Mouse (Mus musculus) lung, postnatal 0 days (tissue): ENCODE measurements around the gene Ube2d1. TPM values are rescaled to one million over a fixed set of nuclear protein-coding genes. Genes with fewer than 3 reads are reported as not detected.

Experiments
- ATAC-seq: fragments of 200-750 bp; cut with Nextera tagmentation; 2 replicates; pipeline ENCODE4 v1.8.0; 2017; ENCODE audit warnings: moderate library complexity
- DNase-seq: peaks from one replicate; pipeline ENCODE4 v3.0.0-alpha.2; 2016; ENCODE audit warnings: low spot score
- H3K27ac ChIP-seq: fragments of 300-500 bp; sonication (generic); 2 replicates; pipeline ENCODE4 v1.5.1; 2014; ENCODE audit warnings: antibody characterized with exemption, mild to moderate bottlenecking, low read length, mixed read lengths
- H3K27me3 ChIP-seq: fragments of 300-500 bp; sonication (generic); replicated peaks from 2 replicates; pipeline ENCODE4 v1.6.1; 2014; ENCODE audit warnings: low read length, mixed read lengths; ENCODE audit not compliant: insufficient read depth
- H3K36me3 ChIP-seq: fragments of 300-500 bp; sonication (generic); 2 replicates; pipeline ENCODE4 v1.6.1; 2014; ENCODE audit warnings: low read length, mixed read lengths; ENCODE audit not compliant: insufficient read depth
- H3K4me1 ChIP-seq: fragments of 300-500 bp; sonication (generic); 2 replicates; pipeline ENCODE4 v1.6.1; 2014; ENCODE audit warnings: antibody characterized with exemption, low read depth, low read length, mixed read lengths; ENCODE audit not compliant: insufficient read depth
- H3K4me2 ChIP-seq: fragments of 300-500 bp; sonication (generic); replicated peaks from 2 replicates; pipeline ENCODE4 v1.6.1; 2014; ENCODE audit warnings: low read depth, mild to moderate bottlenecking, low read length, moderate library complexity, mixed read lengths
- H3K4me3 ChIP-seq: fragments of 300-500 bp; sonication (generic); 2 replicates; pipeline ENCODE4 v1.5.1; 2014; ENCODE audit warnings: low read depth, low read length
- H3K9ac ChIP-seq: fragments of 300-500 bp; sonication (generic); replicated peaks from 2 replicates; pipeline ENCODE4 v1.6.1; 2014; ENCODE audit warnings: low read depth, mild to moderate bottlenecking
- H3K9me3 ChIP-seq: fragments of 300-500 bp; sonication (generic); 2 replicates; pipeline ENCODE4 v1.6.1; 2016; ENCODE audit warnings: low read length, mixed read lengths
- CTCF ChIP-seq: IDR thresholded peaks from 2 replicates; pipeline ENCODE4 v1.5.1; 2016; ENCODE audit warnings: antibody characterized with exemption, mild to moderate bottlenecking
- EP300 ChIP-seq: IDR thresholded peaks from 2 replicates; pipeline ENCODE4 v1.6.1; 2016; ENCODE audit warnings: antibody characterized with exemption, mild to moderate bottlenecking, control low read depth
- WGBS: fragments of 180-500 bp; shearing (Covaris S2); extraction: QIAGEN DNeasy Blood & Tissue Kit; methylation state at CpG from one replicate; pipeline ENCODE4 v1.1.7; 2014; 5-methylcytosine and 5-hydroxymethylcytosine counted together
- polyA plus RNA-seq: library from polyadenylated mRNA; unstranded; fragments of >200 nt; fragmentation: Nextera tagmentation; extraction: Ambion mirVana; gene quantifications from 2 replicates; pipeline ENCODE4 v1.2.1, GENCODE M21; 2015

Gene Ube2d1
- polyA plus RNA-seq, 1 experiment from 2014 or later = 31.9 TPM

DNA sequence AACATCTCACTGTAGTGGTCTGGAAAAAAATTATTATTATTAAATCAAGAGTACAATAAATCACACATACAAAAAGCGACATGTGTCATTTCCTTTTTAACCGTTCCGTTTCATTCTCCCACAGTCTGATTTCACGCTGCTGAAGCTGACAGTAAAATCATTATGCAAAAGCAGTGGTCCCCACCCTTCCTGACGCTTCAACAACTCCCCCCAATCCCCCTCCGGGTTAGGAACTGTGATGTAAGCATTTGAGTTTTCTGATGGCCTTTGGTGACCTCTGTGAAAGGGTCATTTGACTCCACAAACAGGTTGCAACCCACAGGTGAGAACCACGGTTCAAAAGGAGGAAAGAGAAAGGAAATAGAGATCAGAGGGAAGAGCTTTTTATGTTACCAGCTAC, 38.1 kb downstream of the Ube2d1 start:
- H3K27ac ChIP-seq = no peak overlapping the region
- H3K36me3 ChIP-seq = no peaks in the 10 kb centered on the region
- ATAC-seq = no peak
- no peaks in the 10 kb centered on the region for H3K4me1 ChIP-seq
- WGBS = 35% methylated on average over 7 of the region's 7 CpGs
- H3K9me3 ChIP-seq = no peaks in the 10 kb centered on the region
- TF ChIP-seq EP300 = no peak
- no peak for TF ChIP-seq CTCF
- DNase-seq = no peak
- no peaks in the 10 kb centered on the region for H3K27me3 ChIP-seq
- H3K9ac ChIP-seq = no peak overlapping the region
- H3K4me2 ChIP-seq = no peak overlapping the region
- H3K4me3 ChIP-seq = no peak overlapping the region

GRCm38 (mm10) chr10:71239479-71240120, 45.5 kb downstream of the Ube2d1 start:
- ATAC-seq = no peak
- H3K9me3 ChIP-seq = no peaks in the 10 kb centered on the region
- H3K27me3 ChIP-seq = no peaks in the 10 kb centered on the region
- no peaks in the 10 kb centered on the region for H3K36me3 ChIP-seq
- DNase-seq = peak; percentile 51
- peak overlapping the region; percentile 25; the same call in 1 of the 2 replicates for H3K4me2 ChIP-seq
- H3K4me1 ChIP-seq = 0 out of 2 replicates have a peak, but pooled peaks cover 4% of the 10 kb centered on the region
- WGBS = 31% methylated on average over 6 of the region's 6 CpGs
- H3K27ac ChIP-seq = no peak overlapping the region
- no peak overlapping the region for H3K9ac ChIP-seq
- no peak for TF ChIP-seq EP300
- no peak for TF ChIP-seq CTCF
- H3K4me3 ChIP-seq = 0 out of 2 replicates have a peak overlapping the region, but pooled peaks have one; percentile 14

- Histone ChIP-seq H3K27me3 (no peaks in the 10 kb centered on the region), H3K4me2 (peak within 1 kb of the TSS; percentile 88), H3K4me3 (peak within 1 kb of the TSS; percentile 86), H3K27ac (peak within 1 kb of the TSS; percentile 65; the same call in 1 of the 2 replicates), H3K36me3 (no peaks in the 10 kb centered on the region), H3K9ac (peak within 1 kb of the TSS; percentile 83), H3K9me3 (no peaks in the 10 kb centered on the region), H3K4me1 (0 out of 2 replicates have a peak, but pooled peaks cover 4% of the 10 kb centered on the region)
- 4% methylated on average over 7 of the region's 7 CpGs for WGBS
- DNase-seq (no peak), ATAC-seq (no peak)
- TF ChIP-seq EP300 (no peak), CTCF (no peak)
Observed at GRCm38 (mm10) chr10:71238240-71238554, 46.9 kb downstream of the Ube2d1 start, which contains the start of gene Tfam. Tfam (minus strand) TSS chr10:71238280.

DNA sequence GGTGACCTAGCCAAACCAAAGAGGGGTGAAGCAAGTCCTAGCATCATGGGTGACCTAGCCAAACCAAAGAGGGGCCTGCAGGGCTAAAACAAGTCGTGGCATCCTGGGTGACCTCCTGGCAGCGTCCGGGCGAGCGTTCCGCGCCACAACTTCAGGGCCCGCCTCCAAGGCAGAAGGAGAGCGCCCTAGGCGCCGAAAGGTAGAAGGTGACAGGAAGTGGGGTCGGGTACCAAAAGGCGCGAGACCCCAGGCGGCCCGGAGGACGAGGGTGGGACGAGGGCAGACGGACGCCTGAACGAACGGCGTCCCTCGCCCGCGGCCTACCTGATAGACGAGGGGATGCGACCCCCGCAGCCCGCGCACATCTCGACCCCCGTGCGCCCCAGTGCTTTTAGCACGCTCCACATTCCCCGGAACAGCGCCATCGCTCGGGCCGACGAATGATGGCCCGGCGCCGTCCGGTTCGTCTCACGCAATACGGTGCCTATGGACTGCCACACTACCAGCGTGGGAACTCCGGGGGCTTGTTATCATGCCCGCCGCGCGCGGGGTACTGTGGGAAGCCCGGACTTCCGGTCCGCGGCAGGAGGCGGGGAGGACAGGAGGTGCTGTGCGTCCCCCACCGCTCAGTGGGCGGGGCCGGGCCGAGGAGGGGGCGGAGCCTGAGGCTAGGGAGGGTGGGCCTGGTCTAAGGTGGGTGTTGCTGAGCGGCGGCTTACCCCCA, 47.4 kb downstream of the Ube2d1 start:
- ATAC-seq (peak; percentile 99), DNase-seq (peak; percentile 96)
- Histone ChIP-seq H3K4me1 (0 out of 2 replicates have a peak, but pooled peaks cover 4% of the 10 kb centered on the region), H3K9ac (peak overlapping the region; percentile 83), H3K27ac (peak overlapping the region; percentile 65; the same call in 1 of the 2 replicates), H3K36me3 (no peaks in the 10 kb centered on the region), H3K4me3 (peak overlapping the region; percentile 86), H3K27me3 (no peaks in the 10 kb centered on the region), H3K9me3 (no peaks in the 10 kb centered on the region), H3K4me2 (peak overlapping the region; percentile 88)
- TF ChIP-seq EP300 = no peak
- TF ChIP-seq CTCF = peak; percentile 52
- under 1% methylated on average over 46 of the region's 68 CpGs for WGBS

DNA sequence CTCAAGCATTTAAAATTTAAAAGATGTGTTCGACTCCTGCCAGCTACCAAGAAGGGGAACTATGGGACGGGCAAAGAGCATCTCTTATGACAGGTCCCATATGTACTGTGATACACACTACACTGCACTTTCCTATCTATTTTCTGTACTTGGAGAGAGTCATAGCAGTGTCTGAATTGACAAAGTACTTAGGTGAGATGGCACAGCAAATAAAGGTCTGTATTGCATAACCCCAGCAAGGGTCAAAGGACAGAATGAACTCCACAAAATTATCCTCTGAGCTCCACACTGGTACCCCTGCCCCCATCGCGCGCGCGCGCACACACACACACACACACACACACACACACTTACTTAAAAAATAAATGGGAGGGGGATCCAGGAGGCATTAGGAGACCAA, 51.0 kb downstream of the Ube2d1 start:
- H3K27ac ChIP-seq = no peak overlapping the region
- no peak for DNase-seq
- no peak overlapping the region for H3K4me2 ChIP-seq
- H3K4me1 ChIP-seq = 0 out of 2 replicates have a peak, but pooled peaks cover 4% of the 10 kb centered on the region
- no peak for ATAC-seq
- TF ChIP-seq EP300 = no peak
- no peak for TF ChIP-seq CTCF
- H3K27me3 ChIP-seq = no peaks in the 10 kb centered on the region
- H3K4me3 ChIP-seq = no peak overlapping the region
- H3K36me3 ChIP-seq = peaks cover 5% of the 10 kb centered on the region; the same call in 1 of the 2 replicates
- 96% methylated on average over 8 of the region's 8 CpGs for WGBS
- no peaks in the 10 kb centered on the region for H3K9me3 ChIP-seq
- no peak overlapping the region for H3K9ac ChIP-seq

DNA sequence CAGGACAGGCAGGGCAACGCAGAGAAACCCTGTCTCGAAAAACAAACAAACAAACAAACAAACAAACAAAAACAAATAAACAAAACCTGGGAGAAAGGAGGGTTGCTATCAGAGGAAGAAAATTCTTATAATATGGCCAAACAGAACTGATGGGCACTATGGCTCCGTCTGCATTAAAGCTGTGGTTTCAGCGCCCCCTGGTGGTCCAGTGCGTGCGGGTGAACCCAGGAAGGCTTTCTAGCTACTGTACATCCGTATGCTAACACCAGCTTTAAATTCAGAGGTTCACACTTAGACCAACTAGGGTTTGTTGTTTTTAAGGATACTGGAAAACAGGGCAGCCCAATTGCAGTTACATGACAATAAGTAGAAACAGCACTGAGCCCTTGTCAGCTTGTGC, 59.2 kb downstream of the Ube2d1 start:
- Histone ChIP-seq H3K4me3 (no peak overlapping the region), H3K4me1 (no peaks in the 10 kb centered on the region), H3K27me3 (no peaks in the 10 kb centered on the region), H3K27ac (no peak overlapping the region), H3K9me3 (no peaks in the 10 kb centered on the region), H3K9ac (no peak overlapping the region), H3K4me2 (no peak overlapping the region), H3K36me3 (peaks cover 14% of the 10 kb centered on the region)
- WGBS = 26% methylated on average over 7 of the region's 7 CpGs
- ATAC-seq (peak; percentile 57; the same call in 1 of the 2 replicates), DNase-seq (peak; percentile 64)
- TF ChIP-seq CTCF (peak; percentile 86), EP300 (no peak)
